Mouse (Mus musculus) MEL (cell line): ENCODE results near the gene Cwc15. TPM values are rescaled to one million over a fixed set of nuclear protein-coding genes. Genes with fewer than 3 reads are reported as not detected.
A peak's percentile ranks its signal among the peaks of the same experiment; 100 is the strongest.

ENCODE experiments used
- DNase-seq: peaks from one replicate; pipeline ENCODE4 v3.0.0; 2011; ENCODE audit warnings: low read depth, low spot score
- H3K27ac ChIP-seq: 2 replicates; pipeline ENCODE4 v1.5.1; 2012; ENCODE audit warnings: low read depth, mild to moderate bottlenecking, control low read depth, low read length, moderate library complexity; ENCODE audit not compliant: control insufficient read depth
- H3K27me3 ChIP-seq, 2 experiments: fragments of 150-350 bp in 1 of 2; sonication (generic) in 1 of 2; 2 replicates each; pipeline ENCODE4 v1.6.1; 2012; ENCODE audit warnings: low read length in 2 of 2, mild to moderate bottlenecking in 2 of 2, improper control_type of control experiment in 1 of 2, moderate library complexity in 1 of 2; ENCODE audit not compliant: insufficient read depth in 2 of 2, control insufficient read depth in 1 of 2
- H3K36me3 ChIP-seq, 2 experiments: 2 replicates each; pipeline ENCODE4 v1.6.1; 2012 to 2014; ENCODE audit warnings: low read length in 2 of 2, improper control_type of control experiment in 1 of 2, inconsistent platforms in 1 of 2, mild to moderate bottlenecking in 1 of 2; ENCODE audit not compliant: insufficient read depth in 2 of 2, control insufficient read depth in 1 of 2
- H3K4me1 ChIP-seq, 2 experiments: fragments of 150-350 bp in 1 of 2; sonication (generic) in 1 of 2; 2 replicates each; pipeline ENCODE4 v1.6.1; 2012; ENCODE audit warnings: low read length in 2 of 2, improper control_type of control experiment in 1 of 2, mild to moderate bottlenecking in 1 of 2; ENCODE audit not compliant: insufficient read depth in 2 of 2, control insufficient read depth in 1 of 2
- H3K4me3 ChIP-seq, 2 experiments: fragments of 150-350 bp in 1 of 2; sonication (generic) in 1 of 2; 2 replicates each; pipeline ENCODE4 v1.5.1; 2012; ENCODE audit warnings: low read depth in 2 of 2, low read length in 2 of 2, mild to moderate bottlenecking in 2 of 2, moderate library complexity in 2 of 2, control low read depth in 1 of 2, improper control_type of control experiment in 1 of 2; ENCODE audit not compliant: control insufficient read depth in 1 of 2, insufficient read depth in 1 of 2
- H3K79me2 ChIP-seq: 2 replicates; pipeline ENCODE4 v1.6.1; 2012; ENCODE audit warnings: mild to moderate bottlenecking, low read length, moderate library complexity; ENCODE audit not compliant: control insufficient read depth, poor library complexity, insufficient read depth
- H3K9ac ChIP-seq: 2 replicates; pipeline ENCODE4 v1.6.1; 2012; ENCODE audit warnings: low read depth, mild to moderate bottlenecking, control low read depth, low read length, moderate library complexity; ENCODE audit not compliant: control insufficient read depth, poor library complexity, severe bottlenecking
- H3K9me3 ChIP-seq: fragments of 150-350 bp; sonication (generic); replicated peaks from 2 replicates; pipeline ENCODE4 v1.6.1; 2012; ENCODE audit warnings: mild to moderate bottlenecking, low read length, improper control_type of control experiment, moderate library complexity; ENCODE audit not compliant: insufficient read depth
- CHD1 ChIP-seq: IDR thresholded peaks from 2 replicates; pipeline ENCODE4 v1.6.1; 2012; ENCODE audit warnings: low read depth, mild to moderate bottlenecking, inconsistent platforms, low read length, improper control_type of control experiment
- CHD2 ChIP-seq: IDR thresholded peaks from 2 replicates; pipeline ENCODE4 v1.6.1; 2011; ENCODE audit warnings: low read length, improper control_type of control experiment
- CTCF ChIP-seq, 3 experiments: IDR thresholded peaks in 2 of 3; conservative IDR thresholded peaks in 1 of 3; 2 replicates each; pipeline ENCODE4 v1.5.1; 2011 to 2012; ENCODE audit warnings: low read length in 3 of 3, low read depth in 2 of 3, mild to moderate bottlenecking in 2 of 3, improper control_type of control experiment in 1 of 3, inconsistent platforms in 1 of 3, mixed read lengths in 1 of 3, moderate library complexity in 1 of 3; ENCODE audit not compliant: control insufficient read depth in 1 of 3, insufficient read depth in 1 of 3, poor library complexity in 1 of 3, severe bottlenecking in 1 of 3
- E2F4 ChIP-seq: IDR thresholded peaks from 2 replicates; pipeline ENCODE4 v1.6.1; 2011; ENCODE audit warnings: low read depth, low read length, improper control_type of control experiment, borderline replicate concordance
- ELF1 ChIP-seq: IDR thresholded peaks from 2 replicates; pipeline ENCODE4 v1.6.1; 2014; ENCODE audit warnings: low read depth, mild to moderate bottlenecking, inconsistent platforms, low read length, improper control_type of control experiment, moderate library complexity
- EP300 ChIP-seq, 2 experiments: IDR thresholded peaks; 2 replicates each; pipeline ENCODE4 v1.6.1; 2011; ENCODE audit warnings: improper control_type of control experiment in 2 of 2, low read length in 2 of 2, low read depth in 1 of 2, mild to moderate bottlenecking in 1 of 2
- ETS1 ChIP-seq: IDR thresholded peaks from 2 replicates; pipeline ENCODE4 v1.6.1; 2012; ENCODE audit warnings: low read depth, mild to moderate bottlenecking, inconsistent platforms, low read length, improper control_type of control experiment, moderate library complexity
- GABPA ChIP-seq: IDR thresholded peaks from 2 replicates; pipeline ENCODE4 v1.6.1; 2012; ENCODE audit warnings: low read depth, mild to moderate bottlenecking, inconsistent platforms, low read length, improper control_type of control experiment, moderate library complexity
- GATA1 ChIP-seq: IDR thresholded peaks from 2 replicates; pipeline ENCODE4 v1.6.1; 2011; ENCODE audit warnings: low read depth, low read length, improper control_type of control experiment
- HCFC1 ChIP-seq: IDR thresholded peaks from 2 replicates; pipeline ENCODE4 v1.6.1; 2012; ENCODE audit warnings: low read depth, mild to moderate bottlenecking, inconsistent platforms, low read length, improper control_type of control experiment, moderate library complexity
- JUND ChIP-seq: IDR thresholded peaks from 2 replicates; pipeline ENCODE4 v1.6.1; 2011; ENCODE audit warnings: low read depth, mild to moderate bottlenecking, improper control_type of control experiment, low read length
- MAFK ChIP-seq: IDR thresholded peaks from 2 replicates; pipeline ENCODE4 v1.6.1; 2011; ENCODE audit warnings: low read depth, mild to moderate bottlenecking, low read length, improper control_type of control experiment, borderline replicate concordance
- MAZ ChIP-seq: IDR thresholded peaks from 2 replicates; pipeline ENCODE4 v1.6.1; 2012; ENCODE audit warnings: low read depth, mild to moderate bottlenecking, inconsistent platforms, low read length, improper control_type of control experiment
- MEF2A ChIP-seq: IDR thresholded peaks from 2 replicates; pipeline ENCODE4 v1.6.1; 2014; ENCODE audit warnings: low read depth, mild to moderate bottlenecking, inconsistent platforms, low read length, improper control_type of control experiment; ENCODE audit not compliant: poor library complexity, insufficient replicate concordance, severe bottlenecking; ENCODE audit errors: extremely low read depth
- MXI1 ChIP-seq: IDR thresholded peaks from 2 replicates; pipeline ENCODE4 v1.6.1; 2011; ENCODE audit warnings: mild to moderate bottlenecking, low read depth, low read length, improper control_type of control experiment
- MYB ChIP-seq: IDR thresholded peaks from 2 replicates; pipeline ENCODE4 v1.6.1; 2011; ENCODE audit warnings: mild to moderate bottlenecking, low read depth, low read length, improper control_type of control experiment
- MYC ChIP-seq: IDR thresholded peaks from 2 replicates; pipeline ENCODE4 v1.6.1; 2011; ENCODE audit warnings: low read depth, mild to moderate bottlenecking, low read length, improper control_type of control experiment, moderate library complexity
- NELFE ChIP-seq: IDR thresholded peaks from 2 replicates; pipeline ENCODE4 v1.6.1; 2011; ENCODE audit warnings: low read depth, low read length, improper control_type of control experiment
- NRF1 ChIP-seq: IDR thresholded peaks from 2 replicates; pipeline ENCODE4 v1.6.1; 2014; ENCODE audit warnings: low read depth, mild to moderate bottlenecking, inconsistent platforms, low read length, improper control_type of control experiment, moderate library complexity; ENCODE audit not compliant: poor library complexity, insufficient read depth, severe bottlenecking
- POLR2AphosphoS2 ChIP-seq: IDR thresholded peaks from 2 replicates; pipeline ENCODE4 v1.6.1; 2011; ENCODE audit warnings: low read length, improper control_type of control experiment
- POLR2AphosphoS5 ChIP-seq: IDR thresholded peaks from 2 replicates; pipeline ENCODE4 v1.6.1; 2012; ENCODE audit warnings: low read depth, borderline replicate concordance, mild to moderate bottlenecking, inconsistent platforms, low read length, moderate library complexity, mixed read lengths
- RAD21 ChIP-seq: IDR thresholded peaks from 2 replicates; pipeline ENCODE4 v1.6.1; 2011; ENCODE audit warnings: mild to moderate bottlenecking, low read depth, low read length, improper control_type of control experiment
- RCOR1 ChIP-seq: IDR thresholded peaks from 2 replicates; pipeline ENCODE4 v1.6.1; 2012; ENCODE audit warnings: low read depth, mild to moderate bottlenecking, inconsistent platforms, low read length, improper control_type of control experiment
- SIN3A ChIP-seq: IDR thresholded peaks from 2 replicates; pipeline ENCODE4 v1.6.1; 2012; ENCODE audit warnings: low read length, improper control_type of control experiment, inconsistent platforms
- TBP ChIP-seq: IDR thresholded peaks from 2 replicates; pipeline ENCODE4 v1.8.0; 2011; ENCODE audit warnings: low read depth, low read length, improper control_type of control experiment
- TCF12 ChIP-seq: IDR thresholded peaks from 2 replicates; pipeline ENCODE4 v1.6.1; 2014; ENCODE audit warnings: low read depth, mild to moderate bottlenecking, inconsistent platforms, low read length, improper control_type of control experiment, moderate library complexity
- USF1 ChIP-seq: IDR thresholded peaks from 2 replicates; pipeline ENCODE4 v1.6.1; 2014; ENCODE audit warnings: low read depth, mild to moderate bottlenecking, inconsistent platforms, low read length, improper control_type of control experiment, moderate library complexity
- USF2 ChIP-seq, 2 experiments: IDR thresholded peaks; 2 replicates each; pipeline ENCODE4 v1.6.1; 2011 to 2012; ENCODE audit warnings: improper control_type of control experiment in 2 of 2, low read length in 2 of 2, borderline replicate concordance in 1 of 2, inconsistent platforms in 1 of 2, low read depth in 1 of 2, mild to moderate bottlenecking in 1 of 2; ENCODE audit not compliant: insufficient read depth in 1 of 2
- ZKSCAN1 ChIP-seq: IDR thresholded peaks from 2 replicates; pipeline ENCODE4 v1.6.1; 2012; ENCODE audit warnings: low read depth, mild to moderate bottlenecking, inconsistent platforms, low read length, improper control_type of control experiment, moderate library complexity
- polyA plus RNA-seq, 2 experiments: library from polyadenylated mRNA; stranded (reverse) in 1 of 2; unstranded in 1 of 2; fragments of >175 nt in 1 of 2; fragments of >200 nt in 1 of 2; gene quantifications; 2 replicates each; pipeline versions ENCODE4 v1.2.1 to v1.2.4; 2012; ENCODE audit warnings: low replicate concordance in 2 of 2, low read depth in 1 of 2; ENCODE audit not compliant: insufficient read length in 2 of 2, insufficient read depth in 1 of 2, missing spikeins in 1 of 2
- total RNA-seq: library from RNA; depleted of rRNA; stranded (reverse); fragments of 300-350 nt; gene quantifications from 2 replicates; pipeline ENCODE4 v1.2.3, GENCODE M21; 2012

Cwc15 gene
- total and polyA plus RNA-seq, 3 experiments, result 196 to 562 (median 331) TPM

- Histone ChIP-seq H3K4me3 (no peak overlapping the region), H3K36me3 (peaks cover 0 to 16% of the 10 kb centered on the region in 2 experiments; a peak in 2 of 4 replicates), H3K9me3 (no peaks in the 10 kb centered on the region)
Observed at GRCm38 (mm10) chr9:14558332-14558731, 57.9 kb downstream of the Cwc15 start.

GRCm38 (mm10) chr9:14559430-14559829 is 59.0 kb downstream of the Cwc15 start:
- Histone ChIP-seq H3K27me3 (no peaks in the 10 kb centered on the region), H3K27ac (peak overlapping the region; percentile 31), H3K9me3 (no peaks in the 10 kb centered on the region), H3K79me2 (no peaks in the 10 kb centered on the region), H3K9ac (peak overlapping the region; percentile 5), H3K4me3 (no peak overlapping the region), H3K4me1 (peaks cover 11 to 26% of the 10 kb centered on the region in 2 experiments), H3K36me3 (peaks cover 0 to 16% of the 10 kb centered on the region in 2 experiments; a peak in 2 of 4 replicates)
- peak; percentile 97 for DNase-seq
- TF ChIP-seq MAZ (0 out of 2 replicates have a peak, but pooled peaks have one; percentile 46), GABPA (peak; percentile 87), MXI1 (peak; percentile 92), TBP (0 out of 2 replicates have a peak, but pooled peaks have one; percentile 65), ZKSCAN1 (no peak), TCF12 (peak; percentile 96), USF2 (IDR thresholded peaks at IDR 0.05; ENCODE audit: borderline replicate concordance in 1 of 2, insufficient read depth in 1 of 2, low read depth in 1 of 2, low read length in 2 of 2) (no peak), ETS1 (peak; percentile 97), SIN3A (peak; percentile 87), CTCF (IDR thresholded peaks at IDR 0.05 in 2 of 3, conservative IDR thresholded peaks at IDR 0.05 in 1 of 3; ENCODE audit: control insufficient read depth in 1 of 3, insufficient read depth in 1 of 3, low read depth in 2 of 3, low read length in 3 of 3, poor library complexity in 1 of 3, severe bottlenecking in 1 of 3) (no peak), MYB (peak; percentile 35; the same call in 1 of the 2 replicates), POLR2AphosphoS2 (no peak), ELF1 (peak; percentile 66; the same call in 1 of the 2 replicates), JUND (peak; percentile 82), RCOR1 (peak; percentile 96), MAFK (peak; percentile 87), HCFC1 (0 out of 2 replicates have a peak, but pooled peaks have one; percentile 53), NRF1 (peak; percentile 33; the same call in 1 of the 2 replicates), RAD21 (no peak), CHD1 (no peak), EP300 (IDR thresholded peaks at IDR 0.05; ENCODE audit: low read depth in 1 of 2, low read length in 2 of 2) (peak; percentile 96 to 98), E2F4 (no peak), USF1 (0 out of 2 replicates have a peak, but pooled peaks have one; percentile 11), MEF2A (no peak), CHD2 (peak; percentile 52), GATA1 (peak; percentile 91), MYC (peak; percentile 85), NELFE (no peak; the same call in 1 of the 2 replicates), POLR2AphosphoS5 (no peak)

More at GRCm38 (mm10) chr9:14558332-14558731, 57.9 kb downstream of the Cwc15 start:
- Histone ChIP-seq H3K4me1 (peaks cover 11 to 20% of the 10 kb centered on the region in 2 experiments), H3K79me2 (no peaks in the 10 kb centered on the region), H3K9ac (no peak overlapping the region), H3K27me3 (no peaks in the 10 kb centered on the region), H3K27ac (no peak overlapping the region)
- TF ChIP-seq USF2 (IDR thresholded peaks at IDR 0.05; ENCODE audit: borderline replicate concordance in 1 of 2, insufficient read depth in 1 of 2, low read depth in 1 of 2, low read length in 2 of 2) (no peak), ZKSCAN1 (no peak), SIN3A (no peak)
- no peak for DNase-seq
